In the genomic region with DNA sequence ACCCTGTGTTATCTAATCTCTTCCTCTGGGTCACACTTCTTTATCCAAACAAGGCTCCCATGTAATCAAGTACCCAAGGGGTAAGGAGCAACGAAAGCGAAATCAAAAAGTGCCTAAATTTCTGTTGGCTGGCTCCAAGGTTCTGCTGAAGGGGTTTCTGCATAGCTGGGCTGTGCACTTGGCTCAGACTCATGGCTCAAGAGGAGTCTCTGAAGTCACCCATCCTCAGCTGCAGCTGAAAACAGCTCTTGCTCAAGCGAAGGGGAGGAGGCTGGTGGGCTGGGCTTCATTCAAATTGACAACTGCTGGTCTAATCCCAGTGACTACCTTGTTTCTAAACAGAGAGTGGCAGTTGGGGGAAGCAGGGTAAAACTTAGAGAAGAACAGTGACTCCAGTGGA, we compare ENCODE assay signal across 13 mouse cellular contexts.
DNase-seq lines count a peak whose midpoint lies in the region; ATAC-seq and TF ChIP-seq lines count a peak whose summit lies in the region.
"Had no signal": no experiment of that assay in that cellular context is flagged by ENCODE, and none has a peak within 500 bp of the region (broad histone marks: within the 10 kb centered on the region; RNA-seq: fewer than 3 reads in every experiment).

No protein-coding gene starts in this region.

- 24% methylated on average over 3 of the region's 3 CpGs for WGBS in liver, adult 2 months
- 39% methylated on average over 3 of the region's 3 CpGs for WGBS in liver, embryonic 12.5 days (ENCODE audit: insufficient replicate concordance)

- H3K79me2 ChIP-seq in liver, adult 2 months (ENCODE audit: control insufficient read depth, insufficient read depth, low read length): no peaks in the 10 kb centered on the region

- no peaks in the 10 kb centered on the region for H3K4me1 ChIP-seq in liver, adult 2 months (ENCODE audit: control insufficient read depth, insufficient read depth, low read length)
- no peaks in the 10 kb centered on the region for H3K4me1 ChIP-seq in liver, embryonic 12.5 days
- H3K4me1 ChIP-seq: embryonic facial prominence, embryonic 12.5 days; limb, embryonic 13.5 days; megakaryocyte, embryonic 14.5 days; stomach, embryonic 15.5 days had no signal

- ATAC-seq in liver, embryonic 12.5 days: no peak
- ATAC-seq in megakaryocyte progenitor cell, adult 5-6 weeks (replicated peaks; ENCODE audit: poor library complexity): peak; percentile 98
- ATAC-seq: hindbrain, postnatal 0 days had no signal

- no peak overlapping the region for H3K4me2 ChIP-seq in liver, embryonic 12.5 days
- H3K4me2 ChIP-seq: embryonic facial prominence, embryonic 12.5 days; limb, embryonic 13.5 days; stomach, embryonic 15.5 days had no signal

- no peak for TF ChIP-seq CTCF in liver, adult 2 months (IDR thresholded peaks at IDR 0.05; ENCODE audit: low read depth, low read length)
- TF ChIP-seq CTCF in left cerebral cortex, adult 2 months (IDR thresholded peaks at IDR 0.05): no peak

- TF ChIP-seq POLR2A in liver, adult 2 months (IDR thresholded peaks at IDR 0.05; ENCODE audit: extremely low read depth, insufficient read depth, low read length): no peak

- no peaks in the 10 kb centered on the region for H3K9me3 ChIP-seq in liver, embryonic 12.5 days (replicated peaks)
- H3K9me3 ChIP-seq: embryonic facial prominence, embryonic 12.5 days; limb, embryonic 13.5 days; megakaryocyte, embryonic 14.5 days; stomach, embryonic 15.5 days had no signal

- H3K36me3 ChIP-seq in liver, adult 2 months (ENCODE audit: control insufficient read depth, insufficient read depth, low read length): no peaks in the 10 kb centered on the region
- H3K36me3 ChIP-seq in liver, embryonic 12.5 days: no peaks in the 10 kb centered on the region
- H3K36me3 ChIP-seq: embryonic facial prominence, embryonic 12.5 days; limb, embryonic 13.5 days; stomach, embryonic 15.5 days had no signal

- no peak overlapping the region for H3K4me3 ChIP-seq in liver, adult 2 months (ENCODE audit: insufficient read depth, low read depth, low read length)
- no peak overlapping the region for H3K4me3 ChIP-seq in liver, embryonic 12.5 days
- no peak overlapping the region for H3K4me3 ChIP-seq in left cerebral cortex, adult 2 months
- H3K4me3 ChIP-seq: embryonic facial prominence, embryonic 12.5 days; limb, embryonic 13.5 days; megakaryocyte, embryonic 14.5 days; stomach, embryonic 15.5 days had no signal

- H3K27ac ChIP-seq in liver, adult 2 months (replicated peaks; ENCODE audit: insufficient read depth, low read depth, low read length): no peak overlapping the region
- no peak overlapping the region for H3K27ac ChIP-seq in liver, embryonic 12.5 days
- no peak overlapping the region for H3K27ac ChIP-seq in left cerebral cortex, adult 2 months
- H3K27ac ChIP-seq: embryonic facial prominence, embryonic 12.5 days; hindbrain, postnatal 0 days; limb, embryonic 13.5 days; stomach, embryonic 15.5 days had no signal

- DNase-seq in liver, adult 2 months (ENCODE audit: extremely low read depth, low read depth, low spot score): peak; percentile 1
- peak; percentile 59 for DNase-seq in gastrocnemius, postnatal 25 days
- DNase-seq in heart, postnatal 4 days: peak; percentile 24
- DNase-seq in left cerebral cortex, adult 2 months (ENCODE audit: extremely low spot score in 1 of 2, low spot score in 2 of 2): no peak
- DNase-seq in MN1 (ENCODE audit: low spot score): no peak
- no peak for DNase-seq in frontal cortex, adult 2 months (ENCODE audit: extremely low spot score in 1 of 2, low spot score in 1 of 2)

- intact Hi-C loops in left cerebral cortex, adult 2 months (cut with DNase I): no loop called here

- H3K9ac ChIP-seq in liver, adult 2 months (ENCODE audit: low read depth, low read length): no peak overlapping the region
- no peak overlapping the region for H3K9ac ChIP-seq in liver, embryonic 12.5 days
- H3K9ac ChIP-seq: embryonic facial prominence, embryonic 12.5 days; limb, embryonic 13.5 days; stomach, embryonic 15.5 days had no signal

- no peaks in the 10 kb centered on the region for H3K27me3 ChIP-seq in liver, adult 2 months (ENCODE audit: control insufficient read depth, insufficient read depth, low read length)
- no peaks in the 10 kb centered on the region for H3K27me3 ChIP-seq in liver, embryonic 12.5 days (replicated peaks)
- H3K27me3 ChIP-seq: embryonic facial prominence, embryonic 12.5 days; limb, embryonic 13.5 days; megakaryocyte, embryonic 14.5 days; stomach, embryonic 15.5 days had no signal

Comparison
In these comparisons a context has a peak if more than half of its experiments do, and no peak if none do; other contexts are left out.
1. DNase-seq: peak in liver, adult 2 months (single experiment), gastrocnemius, postnatal 25 days (single experiment) and heart, postnatal 4 days (single experiment); none in left cerebral cortex, adult 2 months (0 of 2), MN1 (single experiment) and frontal cortex, adult 2 months (0 of 2).